Mouse (Mus musculus) hindbrain, postnatal 0 days (tissue): ENCODE results near the gene Psmd3. TPM values are rescaled to one million over a fixed set of nuclear protein-coding genes. Genes with fewer than 3 reads are reported as not detected.
"Not testable (repeated sequence)": the region's sequence is repeated elsewhere in the genome, so short reads cannot be mapped to it uniquely, and the experiment has no call there.

Source experiments
- ATAC-seq: fragments of 200-750 bp; cut with Nextera tagmentation; 2 replicates; pipeline ENCODE4 v1.8.0; 2017; ENCODE audit warnings: mild to moderate bottlenecking, moderate TSS enrichment, moderate library complexity
- DNase-seq: peaks from one replicate; pipeline ENCODE4 v3.0.0-alpha.2; 2015; ENCODE audit warnings: low spot score
- H3K27ac ChIP-seq: fragments of 300-500 bp; sonication (generic); 2 replicates; pipeline ENCODE4 v1.5.1; 2014; ENCODE audit warnings: mild to moderate bottlenecking
- H3K27me3 ChIP-seq: fragments of 300-500 bp; sonication (generic); 2 replicates; pipeline ENCODE4 v1.6.1; 2014; ENCODE audit warnings: low read length, mixed read lengths; ENCODE audit not compliant: insufficient read depth
- H3K36me3 ChIP-seq: fragments of 300-500 bp; sonication (generic); 2 replicates; pipeline ENCODE4 v1.6.1; 2014; ENCODE audit warnings: low read length, mixed read lengths; ENCODE audit not compliant: insufficient read depth
- H3K4me1 ChIP-seq: fragments of 300-500 bp; sonication (generic); 2 replicates; pipeline ENCODE4 v1.6.1; 2014; ENCODE audit warnings: antibody characterized with exemption, low read length, mixed read lengths; ENCODE audit not compliant: insufficient read depth
- H3K4me2 ChIP-seq: fragments of 300-500 bp; sonication (generic); 2 replicates; pipeline ENCODE4 v1.6.1; 2014; ENCODE audit warnings: low read depth, mild to moderate bottlenecking, low read length, moderate library complexity, mixed read lengths
- H3K4me3 ChIP-seq: fragments of 300-500 bp; sonication (generic); 2 replicates; pipeline ENCODE4 v1.5.1; 2014; ENCODE audit warnings: low read length
- H3K9ac ChIP-seq: fragments of 300-500 bp; sonication (generic); replicated peaks from 2 replicates; pipeline ENCODE4 v1.6.1; 2014; ENCODE audit warnings: mild to moderate bottlenecking, low read length, moderate library complexity, mixed read lengths
- H3K9me3 ChIP-seq: fragments of 300-500 bp; sonication (generic); 2 replicates; pipeline ENCODE4 v1.6.1; 2016; ENCODE audit warnings: low read length, mixed read lengths
- CTCF ChIP-seq: IDR thresholded peaks from 2 replicates; pipeline ENCODE4 v1.5.1; 2016; ENCODE audit warnings: antibody characterized with exemption, control low read depth, low read depth
- WGBS: fragments of 180-500 bp; shearing (Covaris S2); extraction: QIAGEN DNeasy Blood & Tissue Kit; methylation state at CpG from one replicate; pipeline ENCODE4 v1.1.7; 2014; 5-methylcytosine and 5-hydroxymethylcytosine counted together
- polyA plus RNA-seq: library from polyadenylated mRNA; unstranded; fragments of >200 nt; fragmentation: Nextera tagmentation; extraction: Ambion mirVana; gene quantifications from 2 replicates; pipeline ENCODE4 v1.2.1, GENCODE M21; 2015
- total RNA-seq: library from RNA; depleted of rRNA; stranded (reverse); fragments of >200 nt; gene quantifications from 2 replicates; pipeline ENCODE4 v1.2.3, GENCODE M21; 2014

Gene Psmd3
- total and polyA plus RNA-seq, 2 experiments from 2014 or later = 143 to 190 TPM

DNA sequence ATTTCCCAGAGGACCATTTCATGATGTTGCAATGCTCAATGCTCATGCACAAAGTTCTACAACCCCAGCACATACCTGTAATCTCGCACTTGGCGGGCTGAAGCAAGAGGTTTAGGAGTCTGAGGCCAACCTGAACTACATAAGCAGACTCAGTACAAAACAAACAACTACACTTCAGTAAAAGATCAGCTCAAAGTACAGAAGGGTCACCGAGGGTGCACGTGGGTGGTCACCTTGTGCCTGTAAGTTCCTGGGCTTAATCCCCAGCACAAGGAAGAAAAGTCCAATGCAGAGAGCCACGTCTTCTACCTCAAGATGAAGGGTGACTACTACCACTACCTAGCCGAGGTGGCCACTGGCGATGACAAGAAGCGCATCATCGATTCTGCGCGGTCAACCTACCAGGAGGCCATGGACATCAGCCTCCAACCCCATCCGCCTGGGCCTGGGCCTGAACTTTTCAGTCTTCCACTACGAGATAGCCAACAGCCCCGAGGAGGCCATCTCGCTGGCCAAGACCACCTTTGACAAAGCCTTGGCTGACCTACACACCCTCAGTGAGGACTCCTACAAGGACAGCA lies 43.7 kb downstream of the Psmd3 start:
- no peak overlapping the region for H3K4me3 ChIP-seq
- no peak overlapping the region for H3K27ac ChIP-seq
- no peaks in the 10 kb centered on the region for H3K27me3 ChIP-seq
- no peak for DNase-seq
- no peaks in the 10 kb centered on the region for H3K9me3 ChIP-seq
- no peak overlapping the region for H3K4me2 ChIP-seq
- H3K4me1 ChIP-seq = peaks cover 4% of the 10 kb centered on the region
- peaks cover 20% of the 10 kb centered on the region for H3K36me3 ChIP-seq
- no peak overlapping the region for H3K9ac ChIP-seq
- TF ChIP-seq CTCF = no peak
- 94% methylated on average over 15 of the region's 15 CpGs for WGBS
- no peak for ATAC-seq

DNA sequence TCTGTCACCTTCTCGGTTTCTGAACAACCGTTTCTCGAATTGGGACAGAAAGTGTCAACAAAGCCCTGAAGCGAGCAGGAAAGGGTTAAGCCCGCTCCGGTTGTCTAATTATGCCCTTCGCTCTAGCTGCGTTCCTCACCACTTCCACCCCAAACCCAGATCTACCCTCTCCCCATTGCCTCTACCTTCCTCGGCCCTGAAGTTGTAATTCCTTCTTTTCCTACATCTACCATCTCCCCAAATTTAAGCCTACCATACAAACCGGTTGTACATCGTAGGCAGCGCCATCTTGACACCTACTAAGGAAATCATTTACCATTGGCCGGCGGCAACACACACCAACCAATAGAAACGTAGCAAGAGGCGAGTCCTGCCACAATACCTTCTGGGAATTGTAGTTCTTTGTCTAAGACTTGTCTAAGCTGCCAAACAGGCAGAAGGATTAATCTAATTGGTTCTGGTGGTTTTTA lies 46.8 kb downstream of the Psmd3 start, which contains the start of gene Med24:
Gene Med24, minus strand, starts transcription at position 317 of the 470 bp plus-strand sequence.
- H3K4me1 ChIP-seq = peaks cover 4% of the 10 kb centered on the region
- under 1% methylated on average over 16 of the region's 16 CpGs for WGBS
- no peak for TF ChIP-seq CTCF
- peak; percentile 94 for ATAC-seq
- H3K27me3 ChIP-seq = no peaks in the 10 kb centered on the region
- no peaks in the 10 kb centered on the region for H3K9me3 ChIP-seq
- DNase-seq = peak; percentile 96
- peak within 1 kb of the TSS; percentile 83 for H3K27ac ChIP-seq
- peak within 1 kb of the TSS; percentile 87 for H3K4me2 ChIP-seq
- H3K4me3 ChIP-seq = peak within 1 kb of the TSS; percentile 60
- H3K9ac ChIP-seq = peak within 1 kb of the TSS; percentile 57
- H3K36me3 ChIP-seq = peaks cover 20% of the 10 kb centered on the region

DNA sequence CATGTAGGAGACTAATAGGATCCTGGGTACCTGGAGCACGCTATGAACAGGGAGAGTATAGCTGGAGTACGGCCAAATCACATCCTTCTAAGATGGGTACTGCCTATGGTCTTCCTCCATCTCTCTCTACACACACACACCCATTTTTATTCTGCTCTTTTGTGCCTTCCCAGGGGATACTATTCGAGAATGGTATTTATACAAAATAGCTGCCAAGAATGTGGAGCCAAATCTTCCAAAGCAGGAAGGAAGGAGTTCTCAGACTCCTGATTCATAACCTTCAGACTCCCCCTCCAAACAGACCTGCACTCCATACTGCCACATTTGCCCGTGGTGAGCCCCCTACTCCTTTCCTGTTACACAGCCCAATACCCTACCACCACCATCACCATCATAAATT lies 48.4 kb downstream of the Psmd3 start:
- Histone ChIP-seq H3K27me3 (no peaks in the 10 kb centered on the region), H3K27ac (peak overlapping the region; percentile 22; the same call in 1 of the 2 replicates)
- WGBS = 51% methylated on average over 4 of the region's 4 CpGs

DNA sequence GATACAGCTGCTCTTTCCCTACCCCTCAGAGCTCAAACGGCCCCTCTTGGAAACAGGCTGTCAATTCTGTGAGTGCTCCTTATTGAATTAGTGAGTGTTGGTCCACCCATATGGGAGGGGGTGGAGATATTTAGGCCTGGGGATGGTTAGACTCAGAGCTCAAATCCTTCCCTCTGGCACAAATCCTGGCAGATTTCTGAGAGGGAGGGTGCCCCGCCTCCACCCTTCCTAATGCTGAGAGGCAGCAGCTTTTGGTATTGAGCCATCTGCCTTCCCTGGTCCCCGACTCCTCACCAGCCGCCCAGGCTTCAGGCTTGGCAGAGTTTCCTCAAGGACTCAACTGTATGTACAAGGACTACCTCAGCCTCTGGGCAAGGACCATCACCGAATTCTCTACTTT lies 48.8 kb downstream of the Psmd3 start:
- no peak for TF ChIP-seq CTCF
- ATAC-seq (0 out of 2 replicates have a peak, but pooled peaks have one; percentile 42), DNase-seq (peak; percentile 77)
- Histone ChIP-seq H3K27me3 (no peaks in the 10 kb centered on the region), H3K4me2 (no peak overlapping the region), H3K9ac (0 out of 2 replicates have a peak overlapping the region, but pooled peaks have one; percentile 17), H3K27ac (peak overlapping the region; percentile 22; the same call in 1 of the 2 replicates), H3K36me3 (peaks cover 12% of the 10 kb centered on the region), H3K4me3 (no peak overlapping the region), H3K9me3 (no peaks in the 10 kb centered on the region), H3K4me1 (peaks cover 4% of the 10 kb centered on the region)
- 34% methylated on average over 5 of the region's 5 CpGs for WGBS

More for the DNA sequence above, 48.4 kb downstream of the Psmd3 start:
- no peak for TF ChIP-seq CTCF
- Histone ChIP-seq H3K4me3 (no peak overlapping the region), H3K4me1 (peaks cover 4% of the 10 kb centered on the region), H3K36me3 (peaks cover 16% of the 10 kb centered on the region), H3K4me2 (no peak overlapping the region), H3K9me3 (no peaks in the 10 kb centered on the region), H3K9ac (no peak overlapping the region)
- no peak for DNase-seq
- 0 out of 2 replicates have a peak, but pooled peaks have one; percentile 20 for ATAC-seq

DNA sequence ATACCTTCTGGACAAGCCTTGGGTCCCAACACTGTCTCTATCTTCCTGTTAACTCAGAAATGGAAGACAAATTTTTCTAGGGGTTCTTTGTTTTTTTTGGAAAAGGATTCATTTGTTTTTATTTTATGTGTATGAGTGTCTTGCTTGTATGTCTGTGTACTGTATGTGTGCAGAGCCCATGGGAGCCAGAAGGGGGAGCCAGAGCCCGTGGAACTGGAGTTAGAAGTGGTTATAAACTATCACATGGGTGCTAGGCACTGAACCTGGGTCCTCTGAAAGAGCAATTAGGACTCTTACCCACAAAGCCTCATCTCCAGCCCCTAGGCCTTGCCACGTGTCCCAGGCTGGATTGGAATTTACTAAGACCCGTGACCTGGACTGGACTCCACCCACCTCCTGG lies 51.7 kb downstream of the Psmd3 start:
- Histone ChIP-seq H3K9me3 (no peaks in the 10 kb centered on the region), H3K4me3 (no peak overlapping the region), H3K4me1 (peaks cover 12% of the 10 kb centered on the region), H3K36me3 (no peaks in the 10 kb centered on the region), H3K27me3 (no peaks in the 10 kb centered on the region), H3K27ac (no peak overlapping the region), H3K4me2 (no peak overlapping the region), H3K9ac (no peak overlapping the region)
- DNase-seq (no peak), ATAC-seq (no peak)
- WGBS = 82% methylated on average over 3 of the region's 3 CpGs
- no peak for TF ChIP-seq CTCF

DNA sequence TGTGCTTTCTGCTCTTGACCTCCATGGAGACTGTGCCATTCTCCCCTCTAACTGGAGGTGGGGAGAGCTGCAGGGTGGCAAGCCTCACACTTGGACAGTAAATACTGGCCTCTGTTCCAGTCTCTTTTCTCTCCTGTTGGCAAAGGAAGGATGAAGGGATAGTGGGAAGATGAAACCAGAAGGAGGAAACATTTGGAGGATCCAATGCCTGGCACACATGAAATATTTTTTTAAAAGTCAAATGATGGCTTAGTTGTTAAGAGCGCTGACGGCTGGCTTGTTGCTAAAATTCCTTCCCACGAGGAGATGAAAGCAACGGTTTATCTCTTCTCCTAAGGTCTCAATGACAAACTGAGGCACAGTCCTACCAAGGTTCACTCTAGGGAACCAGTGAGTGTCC lies 52.8 kb downstream of the Psmd3 start:
- Histone ChIP-seq H3K4me1 (peaks cover 20% of the 10 kb centered on the region), H3K4me3 (no peak overlapping the region), H3K27me3 (no peaks in the 10 kb centered on the region), H3K4me2 (no peak overlapping the region), H3K9ac (no peak overlapping the region), H3K36me3 (no peaks in the 10 kb centered on the region), H3K27ac (no peak overlapping the region), H3K9me3 (no peaks in the 10 kb centered on the region)
- no peak for DNase-seq
- no peak for TF ChIP-seq CTCF
- no peak for ATAC-seq
- 95% methylated on average over 4 of the region's 4 CpGs for WGBS

DNA sequence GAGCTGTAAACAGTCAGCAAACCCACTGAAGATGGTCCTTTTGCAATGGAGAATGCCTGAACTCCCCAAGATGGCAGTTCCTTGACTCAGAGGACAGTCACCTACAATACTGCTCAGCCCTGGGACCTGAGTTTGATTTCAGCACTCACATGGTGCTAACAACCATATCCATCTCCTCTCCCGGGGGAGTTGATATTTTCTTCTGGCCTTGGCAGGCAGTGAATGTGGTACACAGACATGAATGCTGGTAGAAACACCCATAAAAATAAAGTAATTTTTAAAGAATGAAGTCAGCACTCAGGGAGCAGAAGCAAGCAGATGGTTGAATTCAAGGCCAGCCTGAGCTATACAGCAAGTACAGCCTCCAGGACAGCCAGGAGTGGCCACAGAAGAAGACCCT lies 53.8 kb downstream of the Psmd3 start:
- H3K9ac ChIP-seq = no peak overlapping the region
- 84% methylated on average over 1 of the region's 1 CpGs for WGBS
- no peak for TF ChIP-seq CTCF
- H3K9me3 ChIP-seq = no peaks in the 10 kb centered on the region
- H3K27ac ChIP-seq = no peak overlapping the region
- ATAC-seq (no peak), DNase-seq (no peak)
- peaks cover 31% of the 10 kb centered on the region for H3K4me1 ChIP-seq
- H3K36me3 ChIP-seq = no peaks in the 10 kb centered on the region
- no peak overlapping the region for H3K4me2 ChIP-seq
- H3K4me3 ChIP-seq = no peak overlapping the region
- no peaks in the 10 kb centered on the region for H3K27me3 ChIP-seq

DNA sequence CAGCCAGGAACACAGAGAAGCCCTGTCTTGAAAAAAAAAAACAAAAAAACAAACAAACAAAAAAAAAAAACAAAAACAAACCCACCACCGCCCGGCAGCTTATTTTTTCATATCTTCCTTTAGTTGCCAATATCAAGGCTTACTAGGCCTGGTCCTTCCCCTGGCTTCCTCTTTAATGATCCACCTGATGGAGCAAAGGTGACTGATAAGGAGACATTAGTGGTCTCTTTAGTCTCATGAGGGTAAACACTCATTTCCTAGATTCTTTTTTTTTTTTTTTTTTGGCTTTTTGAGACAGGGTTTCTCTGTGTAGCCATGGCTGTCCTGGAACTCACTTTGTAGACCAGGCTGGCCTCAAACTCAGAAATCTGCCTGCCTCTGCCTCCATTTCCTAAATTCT lies 54.9 kb downstream of the Psmd3 start:
- 100% methylated on average over 2 of the region's 2 CpGs for WGBS
- not testable (repeated sequence) for H3K27me3 ChIP-seq, DNase-seq, H3K4me2 ChIP-seq, H3K9ac ChIP-seq, H3K9me3 ChIP-seq, H3K27ac ChIP-seq, H3K36me3 ChIP-seq, H3K4me3 ChIP-seq, ATAC-seq
- peaks cover 31% of the 10 kb centered on the region for H3K4me1 ChIP-seq
